Mouse (Mus musculus): Measurements from ENCODE around the gene Rbm25.

Rbm25 gene

DNA sequence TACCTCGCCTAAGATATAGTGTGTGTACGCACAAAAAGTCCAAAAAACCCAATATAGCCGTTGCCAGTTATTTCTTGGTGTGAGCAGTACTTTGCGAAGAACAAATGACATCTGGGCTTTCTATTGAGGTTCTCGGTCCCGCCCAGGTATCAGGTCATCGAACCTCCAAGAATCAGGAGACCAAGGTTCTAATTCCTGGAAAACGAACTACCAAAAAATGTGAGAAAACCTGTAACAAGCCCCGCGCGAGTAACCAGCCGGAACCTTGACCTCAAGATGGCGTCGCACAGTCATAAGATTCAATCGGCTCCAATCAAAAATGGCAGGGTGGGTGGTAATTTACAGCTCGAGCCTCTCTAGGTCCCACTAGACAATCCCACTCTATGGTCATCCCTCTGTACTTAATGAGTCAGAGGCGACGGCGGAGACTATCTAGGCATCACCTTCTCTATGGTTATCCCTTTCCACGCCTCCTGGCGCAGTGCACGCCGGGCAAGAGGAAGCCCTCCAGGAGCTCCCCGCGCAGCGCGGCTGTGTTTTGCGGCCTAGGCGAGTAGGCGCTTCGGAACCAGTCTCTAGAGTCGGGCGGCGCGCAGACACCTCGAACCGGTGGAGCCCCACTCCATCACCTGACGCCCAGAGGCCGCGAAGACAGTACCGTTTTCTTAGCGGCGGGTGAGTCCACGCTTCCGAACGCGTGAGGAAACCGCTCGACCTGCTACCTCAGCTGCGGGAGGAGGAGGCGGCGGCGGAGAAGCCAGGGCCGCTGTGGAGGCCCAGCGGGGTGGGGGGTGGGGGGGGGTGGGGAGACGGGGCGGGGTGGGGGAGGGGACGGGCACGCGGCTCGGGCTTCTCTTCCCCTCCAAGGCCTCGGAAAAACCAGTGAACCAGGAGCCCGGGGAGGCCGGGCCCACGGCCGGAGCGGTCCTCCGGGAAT lies 975 bp downstream of the Rbm25 start:
- peak; percentile 70; the same call in 1 of the 2 replicates for TF ChIP-seq GATA4 (IDR thresholded peaks at IDR 0.05; ENCODE audit: insufficient replicate concordance, low read length)

DNA sequence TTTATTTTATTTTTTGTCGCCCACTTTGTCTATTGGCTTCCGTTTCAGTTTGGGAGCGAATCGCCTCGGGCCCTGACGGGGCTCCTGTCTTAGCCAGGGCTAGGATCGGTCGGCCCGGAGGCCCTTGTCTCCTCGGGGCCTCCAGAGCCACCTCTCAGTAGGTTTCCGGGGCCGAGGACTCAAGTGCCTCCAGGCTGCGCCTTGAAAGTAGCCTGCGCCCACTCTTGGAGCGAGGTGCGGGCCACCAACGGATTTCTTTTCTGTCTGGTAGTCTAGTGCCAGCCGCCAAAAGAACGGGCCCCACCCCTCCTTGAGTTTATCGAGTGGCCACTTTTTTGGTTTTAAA lies 1.6 kb downstream of the Rbm25 start:
- no peak for TF ChIP-seq GATA4 (IDR thresholded peaks at IDR 0.05; ENCODE audit: insufficient replicate concordance, low read length)

DNA sequence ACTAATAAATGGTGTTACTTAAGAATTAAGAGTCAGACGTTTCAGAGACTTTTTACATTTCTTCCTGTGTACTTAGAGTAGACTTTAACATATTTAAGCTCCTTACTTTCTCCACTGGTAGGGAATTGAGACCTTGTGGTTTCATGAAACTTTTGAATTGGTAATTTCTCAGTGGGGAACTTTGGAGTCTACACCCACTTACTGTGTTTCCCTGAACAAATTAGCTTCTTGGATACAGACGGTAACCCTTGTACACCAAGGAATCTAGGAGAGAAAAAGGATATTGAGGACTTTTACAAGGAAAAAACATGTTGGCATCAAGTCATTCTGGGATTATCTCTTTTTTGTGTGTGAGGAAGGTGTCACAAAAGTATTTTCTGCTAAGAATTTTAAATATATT lies 2.8 kb downstream of the Rbm25 start:
- TF ChIP-seq GATA4 (IDR thresholded peaks at IDR 0.05; ENCODE audit: insufficient replicate concordance, low read length), result no peak

DNA sequence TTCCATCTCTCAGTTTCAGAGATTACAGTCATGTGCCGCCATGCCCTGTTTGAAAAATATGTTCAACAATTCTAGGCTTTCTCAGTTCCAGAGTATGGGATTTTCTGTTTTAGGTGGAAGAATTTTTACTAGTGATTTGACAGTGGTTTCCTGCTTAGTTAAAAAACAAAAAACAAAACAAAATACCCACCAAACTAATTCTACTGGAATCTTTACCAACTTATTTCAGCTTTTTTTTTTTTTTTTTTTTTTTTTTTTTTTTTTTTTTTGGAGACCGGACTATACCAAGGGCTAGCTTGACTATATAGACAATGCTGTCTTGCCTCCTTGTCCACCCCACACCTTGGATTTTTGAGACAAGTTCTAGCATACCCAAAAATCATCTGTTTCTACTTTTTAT lies 10.2 kb downstream of the Rbm25 start:
- TF ChIP-seq GATA4 (IDR thresholded peaks at IDR 0.05; ENCODE audit: insufficient replicate concordance, low read length), result no peak

DNA sequence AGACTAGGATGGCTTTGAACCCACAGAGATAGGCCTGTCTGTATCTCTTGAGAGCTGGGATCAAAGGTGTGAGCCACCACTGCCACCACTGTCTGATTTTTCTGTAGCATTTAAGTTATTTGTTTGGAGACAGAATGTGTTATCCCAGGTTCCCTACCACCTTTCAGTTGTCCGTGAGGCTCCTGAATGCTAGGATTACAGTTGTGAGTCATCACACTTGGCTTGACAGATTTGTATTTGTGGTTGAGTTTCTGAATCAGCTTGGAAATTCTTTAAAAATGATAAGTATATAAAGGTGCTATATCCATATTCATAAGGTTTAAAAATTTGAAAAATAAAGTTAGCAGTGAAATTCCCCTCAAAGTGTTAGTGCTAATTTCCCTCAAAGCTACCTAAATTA lies 12.1 kb downstream of the Rbm25 start:
- TF ChIP-seq GATA4 (IDR thresholded peaks at IDR 0.05; ENCODE audit: insufficient replicate concordance, low read length), result no peak

DNA sequence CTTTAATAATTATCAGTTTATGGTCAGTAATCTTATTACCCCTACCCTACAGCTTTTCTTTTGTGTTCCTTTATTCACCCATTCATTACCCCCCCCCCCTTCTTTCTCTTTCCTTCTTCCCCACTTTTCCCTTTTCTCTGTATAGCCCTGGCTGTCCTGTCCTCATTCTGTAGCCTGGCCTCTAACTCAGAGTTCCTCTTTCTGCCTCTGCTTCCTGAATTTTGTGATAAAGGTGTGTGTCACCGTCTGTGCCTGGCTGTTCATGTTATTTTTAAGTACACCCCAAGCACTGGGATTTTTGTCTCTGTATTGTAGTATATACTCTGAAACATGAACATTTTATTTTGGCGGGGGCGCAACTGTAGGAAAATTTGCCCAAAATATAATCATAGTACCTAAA lies 19.3 kb downstream of the Rbm25 start:
- TF ChIP-seq GATA4 (IDR thresholded peaks at IDR 0.05; ENCODE audit: insufficient replicate concordance, low read length), result no peak

DNA sequence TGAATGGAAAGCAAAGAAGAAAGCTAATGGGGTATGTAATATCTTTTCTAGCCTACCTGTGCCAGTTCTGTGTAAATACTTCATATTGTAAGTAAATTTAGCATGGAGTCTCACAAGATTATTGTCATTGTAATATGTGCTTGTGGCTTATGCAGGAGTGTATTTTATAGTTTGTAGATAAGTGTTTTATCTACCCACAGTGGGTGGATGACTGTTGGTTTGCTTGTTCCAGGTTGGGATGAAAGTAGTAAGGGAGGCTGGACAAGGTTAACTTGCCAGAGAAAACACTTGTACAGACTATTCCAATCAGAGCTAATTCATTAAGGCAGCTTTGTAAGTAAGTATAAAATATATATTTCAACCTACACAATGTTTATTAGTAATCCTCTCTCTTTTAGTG lies 20.4 kb downstream of the Rbm25 start:
- TF ChIP-seq GATA4 (IDR thresholded peaks at IDR 0.05; ENCODE audit: insufficient replicate concordance, low read length), result no peak

DNA sequence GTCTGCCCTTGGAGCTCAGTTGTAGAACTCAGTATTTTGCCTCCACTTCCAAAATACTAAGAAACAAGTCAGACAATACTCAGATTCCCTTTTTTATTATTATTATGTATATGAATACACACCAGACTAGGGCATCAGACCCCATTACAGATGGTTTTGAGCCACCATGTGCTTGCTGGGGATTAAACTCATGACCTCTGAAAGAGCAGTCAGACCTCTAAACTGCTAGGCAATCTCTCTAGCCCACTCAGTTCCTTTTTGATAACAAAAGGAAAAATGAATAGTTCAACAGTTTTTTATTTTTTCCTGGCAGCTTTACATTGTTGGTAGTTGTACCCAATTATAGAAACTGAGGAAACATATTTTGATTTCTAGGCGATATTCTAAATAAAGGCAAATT lies 54.4 kb downstream of the Rbm25 start:
- TF ChIP-seq GATA4 (IDR thresholded peaks at IDR 0.05; ENCODE audit: insufficient replicate concordance, low read length), result no peak

DNA sequence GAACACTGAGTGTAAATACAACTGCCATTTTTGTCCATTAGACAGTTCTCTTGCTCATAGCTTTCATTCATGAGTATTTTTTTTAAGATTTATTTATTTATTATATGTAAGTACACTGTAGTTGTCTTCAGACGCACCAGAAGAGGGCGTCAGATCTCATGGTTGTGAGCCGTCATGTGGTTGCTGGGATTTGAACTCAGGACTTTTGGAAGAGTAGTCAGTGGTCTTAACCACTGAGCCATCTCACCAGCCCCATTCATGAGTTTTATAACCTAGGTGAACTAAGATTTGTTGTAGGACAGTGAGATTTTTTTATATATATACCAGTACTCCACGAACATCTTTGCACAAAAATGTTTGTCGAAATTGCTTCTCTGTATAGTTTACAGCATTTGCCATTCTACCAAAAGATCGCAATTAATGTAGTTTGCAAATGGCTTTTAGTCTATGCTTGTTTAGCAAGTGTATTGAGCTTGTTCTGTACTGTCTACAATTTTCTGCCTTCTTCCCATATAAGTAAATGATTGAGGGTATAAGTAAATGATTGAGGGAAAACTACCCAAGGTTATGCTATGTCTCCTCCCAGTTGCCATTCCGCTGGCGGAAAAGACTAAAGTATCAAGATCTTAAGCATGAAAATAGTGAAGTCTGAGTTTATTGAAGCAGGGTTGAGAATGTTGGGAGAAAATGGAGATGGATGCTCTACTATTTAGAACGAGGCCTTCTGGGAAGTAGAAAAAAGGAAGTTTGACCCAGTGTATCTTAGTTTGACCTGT lies 55.7 kb downstream of the Rbm25 start:
- TF ChIP-seq GATA4 (IDR thresholded peaks at IDR 0.05; ENCODE audit: insufficient replicate concordance, low read length), result no peak

DNA sequence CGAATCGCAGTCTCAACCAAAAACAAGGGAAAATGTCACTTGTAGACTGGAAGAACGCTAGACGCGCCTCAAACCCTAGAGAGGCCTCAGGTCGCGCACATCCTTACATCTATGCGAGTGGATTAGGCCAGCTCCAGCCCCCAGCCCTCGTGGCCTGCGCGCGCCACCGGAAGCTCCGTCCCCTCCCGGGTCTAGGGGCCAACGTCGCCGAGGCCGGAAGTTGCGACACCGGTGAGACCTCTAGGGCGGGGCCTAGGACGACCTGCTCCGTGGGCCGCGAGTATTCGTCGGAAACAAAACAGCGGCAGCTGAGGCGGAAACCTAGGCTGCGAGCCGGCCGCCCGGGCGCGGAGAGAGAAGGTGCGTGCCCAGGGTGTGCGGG lies 56.9 kb downstream of the Rbm25 start, which contains the start of gene Psen1:
Gene Psen1, plus strand, starts transcription at position 219 of the 382 bp plus-strand sequence.
- TF ChIP-seq GATA4 (IDR thresholded peaks at IDR 0.05; ENCODE audit: insufficient replicate concordance, low read length), result no peak; the same call in 1 of the 2 replicates

DNA sequence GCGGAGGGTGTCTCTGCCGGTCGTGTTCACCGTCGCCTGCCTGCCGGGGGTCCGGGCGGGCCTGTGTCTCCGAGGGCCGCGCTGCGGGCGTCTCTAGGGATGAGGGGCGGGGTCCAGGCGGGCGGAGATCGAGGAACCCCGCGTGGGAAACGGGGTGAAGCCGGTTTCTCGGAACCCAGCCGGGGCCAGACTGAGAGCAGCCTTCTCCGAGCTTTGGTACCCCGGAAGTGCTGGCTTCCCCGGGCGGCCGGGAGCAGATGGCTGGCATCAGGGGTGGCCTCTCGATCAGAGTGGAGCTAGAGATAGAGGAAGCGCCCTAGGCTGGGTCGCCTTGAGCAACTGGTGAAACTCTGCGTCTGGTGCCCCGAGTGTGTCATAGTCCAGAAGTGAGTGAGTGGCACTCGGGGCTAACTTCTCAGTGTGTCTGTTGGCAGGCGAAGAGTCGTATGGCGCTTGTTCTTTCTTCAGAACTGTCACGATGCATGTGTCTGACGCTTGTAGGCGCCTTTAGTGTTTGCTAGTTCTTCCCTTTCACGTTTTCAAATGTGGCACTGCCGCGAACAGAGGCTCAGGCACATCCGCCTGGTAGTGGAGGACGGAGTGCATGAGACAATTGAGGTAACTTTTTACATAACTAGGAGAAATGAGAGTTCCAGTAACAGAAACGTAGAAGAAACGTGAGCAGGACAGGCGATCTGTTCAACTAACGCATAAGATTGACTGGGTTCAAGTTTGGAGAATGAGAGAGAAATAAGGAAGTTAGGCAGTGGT lies 57.5 kb downstream of the Rbm25 start:
- TF ChIP-seq GATA4 (IDR thresholded peaks at IDR 0.05; ENCODE audit: insufficient replicate concordance, low read length), result no peak

DNA sequence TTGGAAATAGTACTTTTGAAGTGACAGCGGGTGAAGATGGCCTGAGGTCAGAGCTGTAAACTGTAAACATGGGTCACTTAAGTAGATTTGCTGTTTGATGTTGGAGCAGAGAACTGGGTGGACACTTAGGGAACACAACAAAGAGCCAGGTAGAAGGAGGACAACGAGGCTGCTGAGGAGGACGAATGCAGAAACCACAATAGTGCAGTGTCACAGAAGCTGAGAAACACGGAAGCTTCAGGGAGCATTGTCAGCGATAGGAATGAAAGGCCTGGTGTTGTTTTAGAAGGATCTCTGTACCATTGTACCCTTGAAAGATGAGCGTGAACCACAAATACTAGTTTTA lies 58.0 kb downstream of the Rbm25 start:
- no peak for TF ChIP-seq GATA4 (IDR thresholded peaks at IDR 0.05; ENCODE audit: insufficient replicate concordance, low read length)

DNA sequence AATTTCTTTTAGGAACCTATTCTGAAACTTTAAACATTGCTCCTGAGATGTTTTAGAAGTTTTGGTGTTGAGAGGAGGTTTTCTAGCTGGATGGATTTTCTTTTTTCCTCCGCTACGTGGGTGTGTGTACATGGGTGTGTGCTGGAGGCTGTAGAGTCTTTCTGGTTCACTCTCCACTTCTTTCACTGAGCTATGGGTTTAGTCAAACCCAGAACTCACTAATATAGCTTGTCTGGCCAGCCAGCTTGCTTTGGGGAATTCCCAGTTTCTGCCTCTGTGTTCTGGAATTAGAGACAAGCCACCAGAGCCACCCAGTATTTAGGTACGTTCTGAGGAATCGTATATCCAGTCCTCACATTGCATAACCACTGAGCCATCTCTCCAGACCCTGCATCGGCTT lies 63.0 kb downstream of the Rbm25 start:
- TF ChIP-seq GATA4 (IDR thresholded peaks at IDR 0.05; ENCODE audit: insufficient replicate concordance, low read length), result no peak

DNA sequence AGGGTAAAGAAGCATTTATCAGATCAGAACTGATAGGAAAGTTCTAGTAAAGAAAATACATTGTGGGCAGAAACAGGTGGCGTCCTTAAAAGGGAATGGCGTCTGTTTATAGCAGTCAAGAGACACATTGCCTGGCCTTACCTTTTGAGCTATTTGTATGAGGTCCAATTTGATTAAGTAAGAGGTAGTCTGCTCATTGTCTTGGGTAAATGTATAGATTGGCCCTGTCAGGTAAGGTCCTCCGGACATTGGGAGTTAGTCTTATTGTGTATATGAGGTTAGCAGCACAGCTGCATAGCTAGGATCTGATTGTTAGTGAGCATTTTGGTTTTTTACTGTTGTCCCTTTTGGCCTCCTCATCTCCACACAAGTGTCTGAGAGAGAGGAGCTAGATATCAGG lies 63.6 kb downstream of the Rbm25 start:
- TF ChIP-seq GATA4 (IDR thresholded peaks at IDR 0.05; ENCODE audit: insufficient replicate concordance, low read length), result no peak

DNA sequence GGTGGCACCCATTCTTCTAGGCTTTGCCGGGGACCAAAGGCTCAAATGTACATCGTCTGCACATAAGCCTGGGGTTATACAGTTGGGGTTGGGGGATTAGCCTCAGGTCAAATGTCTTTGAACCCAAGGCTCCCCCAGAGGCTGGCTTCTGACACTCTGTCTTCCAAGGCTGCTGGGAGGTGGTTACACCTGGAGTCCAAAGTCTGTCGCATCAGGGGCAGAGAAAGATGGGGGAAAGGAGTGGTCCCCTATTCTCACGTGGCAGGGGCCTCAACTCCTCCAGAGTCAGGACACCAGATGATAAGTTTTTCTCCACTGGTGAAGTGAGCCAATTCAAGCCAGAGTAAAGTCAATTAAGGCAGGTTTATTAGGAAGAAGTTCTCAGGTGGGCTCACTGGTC lies 67.6 kb downstream of the Rbm25 start:
- no peak for TF ChIP-seq GATA4 (IDR thresholded peaks at IDR 0.05; ENCODE audit: insufficient replicate concordance, low read length)

DNA sequence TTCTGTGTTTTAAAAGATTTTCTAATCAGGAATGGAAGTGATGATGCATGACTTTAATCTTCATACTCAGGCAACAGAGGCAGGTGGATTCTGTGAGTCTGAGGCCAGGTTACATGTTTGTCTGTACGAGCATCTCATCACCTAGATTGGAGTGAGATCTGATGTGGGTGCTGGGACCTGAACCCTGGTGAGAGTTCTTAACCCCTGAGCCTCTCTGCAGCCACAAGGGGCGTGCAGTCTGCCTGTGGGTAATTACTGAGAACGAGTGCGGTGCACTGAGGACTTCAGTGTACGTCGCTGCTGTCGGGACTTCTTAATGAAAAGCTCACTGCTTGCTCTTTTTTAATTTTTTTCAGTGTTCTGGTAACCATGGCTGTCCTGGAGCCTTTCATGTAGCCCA lies 70.6 kb downstream of the Rbm25 start:
- no peak for TF ChIP-seq GATA4 (IDR thresholded peaks at IDR 0.05; ENCODE audit: insufficient replicate concordance, low read length)

Data from liver, adult (tissue).